Mouse (Mus musculus): ENCODE measurements around the gene Nudt17. TPM values are rescaled to one million over a fixed set of nuclear protein-coding genes. Genes with fewer than 3 reads are reported as not detected.
"Not testable (repeated sequence)": the region's sequence is repeated elsewhere in the genome, so short reads cannot be mapped to it uniquely, and the experiment has no call there.

Gene Nudt17
- polyA plus RNA-seq (2014; fragmentation: Nextera tagmentation; extraction: Ambion mirVana) = 12.7 and 14.3 TPM in 2 replicates

- whole genome bisulfite sequencing = 6% methylated on average over 42 of the region's 42 CpGs
- 0 out of 2 replicates have a peak, but pooled peaks cover 4% of the 10 kb centered on the region for H3K4me1 ChIP-seq (ENCODE audit: control insufficient read depth, insufficient read depth, low read length)
- H3K9ac ChIP-seq (ENCODE audit: low read length) = peak within 1 kb of the TSS; percentile 68
- no peaks in the 10 kb centered on the region for H3K27me3 ChIP-seq (ENCODE audit: control insufficient read depth, insufficient read depth, low read length)
- DNase-seq (ENCODE audit: low spot score) = peak; percentile 90
- H3K4me3 ChIP-seq (ENCODE audit: low read depth, low read length) = peak within 1 kb of the TSS; percentile 43
- H3K27ac ChIP-seq (ENCODE audit: low read depth, low read length) = no peak within 1 kb of the TSS
- H3K36me3 ChIP-seq (ENCODE audit: control insufficient read depth, insufficient read depth, low read length) = peaks cover 7% of the 10 kb centered on the region
- no peaks in the 10 kb centered on the region for H3K9me3 ChIP-seq (ENCODE audit: control insufficient read depth, low read length)
- ATAC-seq (ENCODE audit: insufficient read depth, low FRiP score, low TSS enrichment) = peak; percentile 88
- H3K4me2 ChIP-seq (ENCODE audit: low read depth) = peak within 1 kb of the TSS; percentile 94
These were observed at the start of gene Nudt17 for GRCm38 (mm10) chr3:96707903-96708683. Gene Nudt17 (minus strand): TSS chr3:96708562.

DNA sequence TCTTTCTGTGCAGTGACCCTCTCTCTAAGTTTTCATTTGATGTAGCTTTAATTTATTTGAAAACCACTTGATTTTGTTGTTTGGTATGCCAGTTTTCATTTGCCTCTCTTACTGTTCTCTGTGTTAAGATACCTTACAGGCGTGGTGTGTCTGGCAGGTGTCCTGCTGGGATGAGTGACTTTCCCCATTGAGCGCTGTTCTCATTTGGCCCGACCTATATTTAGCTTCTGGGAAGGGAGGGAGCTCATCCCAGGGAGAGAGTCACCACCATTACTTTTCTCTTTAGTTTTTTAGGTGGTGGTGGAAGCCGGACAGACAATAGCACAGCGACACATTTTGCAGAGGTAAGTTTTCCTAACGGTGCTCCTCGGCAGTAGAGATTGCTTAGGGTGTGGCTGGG lies 49.3 kb upstream of the Nudt17 start:
- ATAC-seq (ENCODE audit: insufficient read depth, low FRiP score, low TSS enrichment) = no peak
- Histone ChIP-seq H3K4me3 (ENCODE audit: low read depth, low read length) (no peak overlapping the region), H3K27ac (ENCODE audit: low read depth, low read length) (no peak overlapping the region), H3K4me2 (ENCODE audit: low read depth) (no peak overlapping the region), H3K9me3 (ENCODE audit: control insufficient read depth, low read length) (no peaks in the 10 kb centered on the region), H3K27me3 (ENCODE audit: control insufficient read depth, insufficient read depth, low read length) (no peaks in the 10 kb centered on the region), H3K36me3 (ENCODE audit: control insufficient read depth, insufficient read depth, low read length) (no peaks in the 10 kb centered on the region), H3K9ac (ENCODE audit: low read length) (no peak overlapping the region), H3K4me1 (ENCODE audit: control insufficient read depth, insufficient read depth, low read length) (no peaks in the 10 kb centered on the region)
- no peak for DNase-seq (ENCODE audit: low spot score)
- WGBS = 66% methylated on average over 7 of the region's 7 CpGs

GRCm38 (mm10) chr3:96755935-96756334 lies 47.6 kb upstream of the Nudt17 start:
- 100% methylated on average over 1 of the region's 1 CpGs for WGBS
- DNase-seq (ENCODE audit: low spot score) (no peak), ATAC-seq (ENCODE audit: insufficient read depth, low FRiP score, low TSS enrichment) (no peak)
- Histone ChIP-seq H3K27me3 (ENCODE audit: control insufficient read depth, insufficient read depth, low read length) (no peaks in the 10 kb centered on the region), H3K27ac (ENCODE audit: low read depth, low read length) (no peak overlapping the region), H3K4me1 (ENCODE audit: control insufficient read depth, insufficient read depth, low read length) (no peaks in the 10 kb centered on the region), H3K36me3 (ENCODE audit: control insufficient read depth, insufficient read depth, low read length) (no peaks in the 10 kb centered on the region), H3K9ac (ENCODE audit: low read length) (no peak overlapping the region), H3K4me2 (ENCODE audit: low read depth) (no peak overlapping the region), H3K9me3 (ENCODE audit: control insufficient read depth, low read length) (no peaks in the 10 kb centered on the region), H3K4me3 (ENCODE audit: low read depth, low read length) (no peak overlapping the region)

GRCm38 (mm10) chr3:96746829-96747228 lies 38.5 kb upstream of the Nudt17 start:
- DNase-seq (ENCODE audit: low spot score) (no peak), ATAC-seq (ENCODE audit: insufficient read depth, low FRiP score, low TSS enrichment) (no peak)
- H3K4me3 ChIP-seq (ENCODE audit: low read depth, low read length) = no peak overlapping the region
- no peaks in the 10 kb centered on the region for H3K36me3 ChIP-seq (ENCODE audit: control insufficient read depth, insufficient read depth, low read length)
- H3K9ac ChIP-seq (ENCODE audit: low read length) = no peak overlapping the region
- H3K9me3 ChIP-seq (ENCODE audit: control insufficient read depth, low read length) = no peaks in the 10 kb centered on the region
- no peaks in the 10 kb centered on the region for H3K4me1 ChIP-seq (ENCODE audit: control insufficient read depth, insufficient read depth, low read length)
- no peaks in the 10 kb centered on the region for H3K27me3 ChIP-seq (ENCODE audit: control insufficient read depth, insufficient read depth, low read length)
- no peak overlapping the region for H3K4me2 ChIP-seq (ENCODE audit: low read depth)
- WGBS = 78% methylated on average over 1 of the region's 1 CpGs
- H3K27ac ChIP-seq (ENCODE audit: low read depth, low read length) = no peak overlapping the region

DNA sequence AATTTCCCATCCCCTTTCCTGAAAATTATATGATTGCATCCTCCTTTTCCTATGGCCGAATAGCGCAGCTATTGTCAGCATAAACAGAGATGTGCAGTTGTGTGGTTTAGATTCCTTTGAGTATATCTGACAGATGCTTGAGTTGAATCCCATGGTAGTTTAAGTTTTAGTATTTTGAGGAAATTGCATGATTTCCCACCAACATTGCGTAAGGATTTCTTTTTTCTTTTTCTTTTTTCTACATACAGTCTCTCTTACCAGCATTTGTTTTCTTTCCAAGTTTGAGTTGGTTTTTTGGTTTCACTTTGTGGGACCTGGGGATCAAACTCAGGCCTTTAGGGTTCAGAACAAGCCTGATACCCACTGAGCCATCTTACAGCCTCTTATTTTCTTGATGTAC lies 36.0 kb upstream of the Nudt17 start:
- Histone ChIP-seq H3K27me3 (ENCODE audit: control insufficient read depth, insufficient read depth, low read length) (no peaks in the 10 kb centered on the region), H3K4me1 (ENCODE audit: control insufficient read depth, insufficient read depth, low read length) (no peaks in the 10 kb centered on the region), H3K36me3 (ENCODE audit: control insufficient read depth, insufficient read depth, low read length) (no peaks in the 10 kb centered on the region), H3K27ac (ENCODE audit: low read depth, low read length) (no peak overlapping the region), H3K9ac (ENCODE audit: low read length) (no peak overlapping the region), H3K4me2 (ENCODE audit: low read depth) (no peak overlapping the region), H3K4me3 (ENCODE audit: low read depth, low read length) (no peak overlapping the region), H3K9me3 (ENCODE audit: control insufficient read depth, low read length) (no peaks in the 10 kb centered on the region)
- ATAC-seq (ENCODE audit: insufficient read depth, low FRiP score, low TSS enrichment) (no peak), DNase-seq (ENCODE audit: low spot score) (no peak)
- WGBS = 98% methylated on average over 3 of the region's 3 CpGs

- not testable (repeated sequence) for H3K4me1 ChIP-seq (ENCODE audit: control insufficient read depth, insufficient read depth, low read length); ATAC-seq (ENCODE audit: insufficient read depth, low FRiP score, low TSS enrichment); H3K4me2 ChIP-seq (ENCODE audit: low read depth); H3K27me3 ChIP-seq (ENCODE audit: control insufficient read depth, insufficient read depth, low read length); H3K4me3 ChIP-seq (ENCODE audit: low read depth, low read length); DNase-seq (ENCODE audit: low spot score); H3K36me3 ChIP-seq (ENCODE audit: control insufficient read depth, insufficient read depth, low read length); H3K9ac ChIP-seq (ENCODE audit: low read length); H3K9me3 ChIP-seq (ENCODE audit: control insufficient read depth, low read length); H3K27ac ChIP-seq (ENCODE audit: low read depth, low read length)
These were observed 31.9 kb upstream of the Nudt17 start for GRCm38 (mm10) chr3:96740279-96740678.

DNA sequence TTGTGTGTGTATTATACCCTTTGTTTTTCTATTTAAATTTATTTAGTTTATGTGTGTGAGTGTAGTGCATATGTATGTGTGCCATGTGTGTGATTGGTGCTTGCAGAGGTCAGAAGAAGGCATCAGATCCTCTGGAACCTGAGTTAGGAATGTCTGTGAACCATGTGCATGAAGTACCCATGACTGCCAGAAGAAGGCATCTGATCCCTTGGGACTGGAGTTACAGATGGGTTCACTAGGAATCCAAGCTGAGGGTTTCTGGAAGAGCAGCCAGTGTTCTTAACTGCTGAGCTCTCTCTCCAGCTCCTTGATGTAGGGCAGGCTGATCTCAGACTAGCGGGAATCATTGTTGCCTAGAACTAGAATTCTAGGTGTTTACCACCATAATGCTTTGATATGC lies 29.6 kb upstream of the Nudt17 start:
- H3K4me2 ChIP-seq (ENCODE audit: low read depth) = no peak overlapping the region
- 84% methylated on average over 1 of the region's 1 CpGs for WGBS

DNA sequence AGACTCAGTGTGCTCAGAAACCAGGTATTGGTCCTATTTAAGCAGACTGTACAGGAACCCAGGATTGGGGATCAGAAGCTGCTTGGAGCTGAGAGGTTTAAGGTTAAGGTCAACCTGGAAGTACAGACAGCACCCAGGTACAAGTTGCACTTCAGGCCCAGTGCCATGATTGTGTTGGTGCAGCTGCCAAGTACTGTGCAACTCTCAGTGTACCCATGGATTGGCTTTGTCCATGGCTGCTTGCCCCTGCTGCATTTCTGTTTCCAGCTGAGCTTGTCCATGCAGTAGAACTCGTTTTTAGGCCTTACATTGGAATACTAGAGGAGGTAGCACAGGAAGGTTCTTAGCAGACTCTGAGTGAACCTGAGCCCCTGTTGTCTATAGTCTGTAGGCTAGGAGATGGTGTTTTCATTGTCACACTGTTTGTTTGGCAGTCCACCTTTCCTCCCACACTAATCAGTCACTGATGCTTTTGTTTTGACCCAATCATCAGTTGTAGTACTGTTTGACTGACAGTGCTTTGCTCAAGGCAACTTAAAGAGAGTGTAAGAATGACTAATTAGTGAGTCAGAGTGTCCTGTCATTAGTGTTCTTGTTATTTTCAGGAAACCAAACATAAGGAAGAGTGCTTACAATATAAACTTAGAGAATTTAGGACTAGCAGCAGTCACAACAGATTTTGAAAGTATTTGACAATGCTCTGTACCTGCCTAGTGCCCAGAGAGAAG lies 28.8 kb upstream of the Nudt17 start:
- Histone ChIP-seq H3K27ac (ENCODE audit: low read depth, low read length) (no peak overlapping the region), H3K36me3 (ENCODE audit: control insufficient read depth, insufficient read depth, low read length) (no peaks in the 10 kb centered on the region), H3K4me3 (ENCODE audit: low read depth, low read length) (no peak overlapping the region), H3K4me2 (ENCODE audit: low read depth) (no peak overlapping the region), H3K4me1 (ENCODE audit: control insufficient read depth, insufficient read depth, low read length) (no peaks in the 10 kb centered on the region), H3K9me3 (ENCODE audit: control insufficient read depth, low read length) (no peaks in the 10 kb centered on the region), H3K9ac (ENCODE audit: low read length) (no peak overlapping the region), H3K27me3 (ENCODE audit: control insufficient read depth, insufficient read depth, low read length) (no peaks in the 10 kb centered on the region)
- 70% methylated on average over 1 of the region's 1 CpGs for WGBS
- DNase-seq (ENCODE audit: low spot score) = no peak
- ATAC-seq (ENCODE audit: insufficient read depth, low FRiP score, low TSS enrichment) = no peak

More for the DNA sequence above, 29.6 kb upstream of the Nudt17 start:
- no peaks in the 10 kb centered on the region for H3K9me3 ChIP-seq (ENCODE audit: control insufficient read depth, low read length)
- no peak for DNase-seq (ENCODE audit: low spot score)
- no peaks in the 10 kb centered on the region for H3K4me1 ChIP-seq (ENCODE audit: control insufficient read depth, insufficient read depth, low read length)
- no peaks in the 10 kb centered on the region for H3K36me3 ChIP-seq (ENCODE audit: control insufficient read depth, insufficient read depth, low read length)
- no peak for ATAC-seq (ENCODE audit: insufficient read depth, low FRiP score, low TSS enrichment)
- no peak overlapping the region for H3K4me3 ChIP-seq (ENCODE audit: low read depth, low read length)
- H3K27me3 ChIP-seq (ENCODE audit: control insufficient read depth, insufficient read depth, low read length) = no peaks in the 10 kb centered on the region
- H3K27ac ChIP-seq (ENCODE audit: low read depth, low read length) = no peak overlapping the region
- H3K9ac ChIP-seq (ENCODE audit: low read length) = no peak overlapping the region

GRCm38 (mm10) chr3:96735200-96735599 lies 26.8 kb upstream of the Nudt17 start:
- no peak for ATAC-seq (ENCODE audit: insufficient read depth, low FRiP score, low TSS enrichment)
- WGBS = 95% methylated on average over 2 of the region's 2 CpGs
- H3K9me3 ChIP-seq (ENCODE audit: control insufficient read depth, low read length) = no peaks in the 10 kb centered on the region
- no peaks in the 10 kb centered on the region for H3K27me3 ChIP-seq (ENCODE audit: control insufficient read depth, insufficient read depth, low read length)
- H3K4me2 ChIP-seq (ENCODE audit: low read depth) = no peak overlapping the region
- H3K9ac ChIP-seq (ENCODE audit: low read length) = no peak overlapping the region
- H3K36me3 ChIP-seq (ENCODE audit: control insufficient read depth, insufficient read depth, low read length) = no peaks in the 10 kb centered on the region
- H3K27ac ChIP-seq (ENCODE audit: low read depth, low read length) = no peak overlapping the region
- H3K4me1 ChIP-seq (ENCODE audit: control insufficient read depth, insufficient read depth, low read length) = no peaks in the 10 kb centered on the region
- H3K4me3 ChIP-seq (ENCODE audit: low read depth, low read length) = no peak overlapping the region
- DNase-seq (ENCODE audit: low spot score) = no peak

Measured in neural tube, embryonic 11.5 days (tissue).